Mouse (Mus musculus) embryonic fibroblast, embryonic 13.5 days (primary cell): ENCODE results near the gene Ergic2.

Source experiments
- CTCF ChIP-seq: IDR thresholded peaks from 2 replicates; pipeline ENCODE4 v1.5.1; 2011; ENCODE audit warnings: mild to moderate bottlenecking, control low read depth, low read length, moderate library complexity, borderline replicate concordance; ENCODE audit not compliant: insufficient read depth
- POLR2A ChIP-seq: IDR thresholded peaks from 2 replicates; pipeline ENCODE4 v1.6.1; 2011; ENCODE audit warnings: low read depth, mild to moderate bottlenecking, control low read depth, low read length, moderate library complexity

- TF ChIP-seq CTCF (no peak), POLR2A (no peak)
Measured at GRCm38 (mm10) chr6:148227542-148227941, 15.4 kb upstream of the Ergic2 start.
